Mouse (Mus musculus) megakaryocyte, embryonic 14.5 days (primary cell): ENCODE measurements at regions not wholly inside any gene's neighbourhood (a gene's known extent, or its start where the extent isn't known, plus 50 kb on each side); places are given as distances from the start of the nearest gene placed in this dataset.

Experiments used
- H3K27me3 ChIP-seq: replicated peaks from 2 replicates; pipeline ENCODE3; 2012; ENCODE audit warnings: inconsistent platforms
- H3K36me3 ChIP-seq: replicated peaks from 2 replicates; pipeline ENCODE3; 2012; ENCODE audit warnings: low read length, inconsistent platforms, mixed read lengths
- H3K4me1 ChIP-seq: 2 replicates; pipeline ENCODE4 v1.6.1; 2012; ENCODE audit warnings: inconsistent platforms
- H3K4me3 ChIP-seq: replicated peaks from 2 replicates; pipeline ENCODE3; 2012; ENCODE audit warnings: moderate library complexity, mild to moderate bottlenecking, inconsistent platforms
- H3K9me3 ChIP-seq: 2 replicates; pipeline ENCODE4 v1.6.1; 2012; ENCODE audit warnings: inconsistent platforms
- FLI1 ChIP-seq: IDR thresholded peaks from 2 replicates; pipeline ENCODE4 v1.6.1; 2012; ENCODE audit warnings: low read length, inconsistent platforms, mixed read lengths
- GATA1 ChIP-seq: IDR thresholded peaks from 3 replicates; pipeline ENCODE4 v1.6.1; 2012; ENCODE audit warnings: mixed read lengths, low read length, inconsistent platforms, borderline replicate concordance

DNA sequence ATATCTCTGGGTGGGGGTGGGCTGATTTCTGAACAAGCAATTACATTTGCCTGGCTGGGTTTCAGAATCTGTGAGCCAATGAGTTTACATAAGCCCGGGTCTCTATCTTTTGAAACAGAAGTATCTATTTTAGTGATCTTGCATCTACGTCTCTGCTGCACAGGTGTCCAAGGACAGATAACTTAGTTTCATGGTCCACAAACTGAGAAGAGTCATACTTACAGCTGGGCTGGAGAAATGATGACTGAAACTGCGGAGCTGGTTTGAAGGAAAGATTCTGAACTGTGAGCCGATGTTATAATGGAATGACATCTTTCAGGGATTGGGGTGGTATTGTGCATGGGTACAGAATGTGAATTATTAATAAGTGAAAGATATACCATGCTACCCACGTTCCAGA lies 60.8 kb upstream of the Tspan2 start:
- Histone ChIP-seq H3K9me3 (no peaks in the 10 kb centered on the region), H3K27me3 (no peaks in the 10 kb centered on the region), H3K4me3 (no peak overlapping the region), H3K4me1 (no peaks in the 10 kb centered on the region), H3K36me3 (no peaks in the 10 kb centered on the region)
- TF ChIP-seq FLI1 (no peak), GATA1 (no peak)

DNA sequence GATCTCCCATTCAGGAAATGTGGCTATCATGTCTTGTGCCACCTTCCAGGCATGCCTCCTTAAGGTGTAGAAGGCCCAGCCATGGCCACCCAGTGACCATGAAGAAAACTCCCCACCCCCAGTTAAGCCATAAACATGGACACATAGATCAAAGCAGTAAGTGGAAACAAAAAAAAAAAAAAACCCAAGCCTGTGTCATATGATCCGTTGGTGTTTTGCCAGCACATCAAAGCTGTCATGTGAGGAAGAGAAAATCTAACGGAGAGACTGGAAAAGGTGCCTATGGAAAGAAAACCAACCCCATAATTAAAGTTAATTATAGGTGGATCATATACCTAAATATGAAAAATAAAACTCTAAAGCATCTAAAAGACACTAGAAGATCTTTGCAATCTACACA lies 60.3 kb upstream of the Tspan2 start:
- Histone ChIP-seq H3K27me3 (no peaks in the 10 kb centered on the region), H3K36me3 (no peaks in the 10 kb centered on the region), H3K9me3 (no peaks in the 10 kb centered on the region), H3K4me1 (no peaks in the 10 kb centered on the region), H3K4me3 (no peak overlapping the region)
- TF ChIP-seq FLI1 (no peak), GATA1 (no peak)

DNA sequence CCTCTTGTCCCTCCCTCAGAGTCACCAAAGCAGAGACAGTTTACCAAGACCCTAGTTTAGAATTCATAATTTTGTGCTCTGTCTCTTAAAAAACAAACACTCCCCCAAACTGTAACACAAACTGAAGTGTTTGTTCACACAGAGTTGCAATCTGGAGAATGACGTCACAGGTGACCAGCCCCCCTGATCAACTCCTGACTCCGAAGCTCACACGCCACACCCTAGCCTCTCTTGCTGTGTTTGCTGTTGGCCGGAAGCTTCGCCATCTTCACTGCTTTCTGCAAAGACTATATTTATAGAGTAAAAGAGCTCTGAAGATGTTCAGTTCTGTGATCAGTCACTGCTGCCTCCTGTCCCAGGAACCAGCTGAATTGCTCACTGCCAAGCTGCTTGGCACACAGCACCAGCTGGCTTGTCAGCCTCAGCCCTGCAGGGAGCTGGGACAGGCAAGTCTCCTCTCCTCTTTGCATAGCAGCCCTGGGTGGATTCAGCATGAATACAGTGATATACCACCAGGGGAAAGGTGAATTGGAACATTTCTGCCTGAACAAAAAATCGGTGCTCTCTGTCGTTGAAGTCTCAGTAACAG lies 57.3 kb upstream of the Tspan2 start:
- H3K4me1 ChIP-seq, result no peaks in the 10 kb centered on the region
- no peaks in the 10 kb centered on the region for H3K9me3 ChIP-seq
- H3K36me3 ChIP-seq, result no peaks in the 10 kb centered on the region
- no peak for TF ChIP-seq GATA1
- no peak for TF ChIP-seq FLI1
- H3K4me3 ChIP-seq, result no peak overlapping the region
- no peaks in the 10 kb centered on the region for H3K27me3 ChIP-seq

DNA sequence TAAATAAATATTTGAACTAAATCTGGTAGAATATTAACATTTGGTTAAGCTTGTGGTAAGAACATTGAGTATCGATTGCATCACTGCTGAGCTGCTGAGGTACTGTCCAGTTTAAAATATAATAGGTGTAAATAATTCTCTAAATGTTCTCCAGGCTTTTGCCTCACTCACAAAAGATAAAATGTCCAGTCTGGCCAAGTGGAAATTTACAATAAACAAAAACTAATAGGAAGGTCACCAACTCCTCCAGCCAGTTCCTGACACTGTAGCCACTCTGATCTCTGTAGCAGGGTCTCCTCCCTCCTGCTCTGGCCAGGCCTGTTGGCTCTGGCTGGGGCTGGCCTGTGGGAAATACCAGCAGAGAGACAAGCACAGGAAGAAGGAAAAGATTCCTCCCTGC lies 55.8 kb upstream of the Tspan2 start:
- no peaks in the 10 kb centered on the region for H3K9me3 ChIP-seq
- H3K4me3 ChIP-seq, result no peak overlapping the region
- TF ChIP-seq GATA1 (no peak), FLI1 (no peak)
- H3K4me1 ChIP-seq, result no peaks in the 10 kb centered on the region
- H3K27me3 ChIP-seq, result no peaks in the 10 kb centered on the region
- H3K36me3 ChIP-seq, result no peaks in the 10 kb centered on the region

DNA sequence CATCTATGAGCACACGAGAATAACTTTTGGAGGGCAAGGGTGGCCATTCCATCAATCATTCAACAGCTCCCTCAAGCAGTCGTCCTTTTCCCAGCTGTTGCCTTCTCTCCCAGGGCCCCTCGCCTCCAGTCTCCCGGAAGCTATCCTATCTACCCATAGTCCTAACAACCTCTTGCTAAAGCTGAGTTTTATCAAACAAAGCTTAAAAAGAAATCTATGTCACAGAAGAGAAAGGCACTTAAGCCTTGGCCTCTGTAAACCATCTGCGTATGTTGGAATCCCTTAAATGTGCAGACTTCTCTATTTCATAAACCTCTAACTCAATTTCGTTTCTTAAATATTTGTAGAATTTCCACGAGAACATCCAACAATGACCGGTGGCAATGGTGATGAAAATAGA lies 51.9 kb upstream of the Tspan2 start:
- Histone ChIP-seq H3K36me3 (no peaks in the 10 kb centered on the region), H3K9me3 (peaks cover 3% of the 10 kb centered on the region; the same call in 1 of the 2 replicates), H3K4me1 (no peaks in the 10 kb centered on the region), H3K27me3 (no peaks in the 10 kb centered on the region), H3K4me3 (no peak overlapping the region)
- TF ChIP-seq FLI1 (no peak), GATA1 (no peak)

DNA sequence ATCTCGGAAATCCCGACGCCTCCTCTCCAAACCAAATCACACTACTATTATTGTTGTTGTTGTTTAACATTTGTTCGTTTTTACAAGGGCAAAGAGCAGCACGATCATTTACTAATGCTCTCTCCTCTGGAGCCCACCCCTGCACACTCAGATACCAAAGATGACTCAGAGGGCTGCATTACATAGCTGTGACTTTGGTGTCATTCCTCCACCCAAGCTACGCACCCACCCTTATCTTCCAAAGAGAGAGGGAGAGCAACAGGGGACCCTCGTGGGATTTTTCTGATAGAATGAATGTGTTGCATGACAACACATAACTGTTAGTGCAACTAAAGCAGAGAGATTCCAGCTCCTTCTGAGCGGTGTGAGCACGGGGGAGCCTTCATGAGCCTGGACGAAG lies 50.8 kb upstream of the Tspan2 start:
- Histone ChIP-seq H3K9me3 (peaks cover 3% of the 10 kb centered on the region; the same call in 1 of the 2 replicates), H3K4me1 (no peaks in the 10 kb centered on the region), H3K4me3 (no peak overlapping the region), H3K36me3 (no peaks in the 10 kb centered on the region), H3K27me3 (no peaks in the 10 kb centered on the region)
- TF ChIP-seq GATA1, result no peak
- TF ChIP-seq FLI1, result no peak
